Mouse (Mus musculus) spleen, adult 12 weeks (tissue): ENCODE measurements around the gene Ip6k2.

Experiments used
- DNase-seq: peaks from one replicate; pipeline ENCODE4 v3.0.0; 2022; ENCODE audit warnings: low spot score

The Ip6k2 gene

DNA sequence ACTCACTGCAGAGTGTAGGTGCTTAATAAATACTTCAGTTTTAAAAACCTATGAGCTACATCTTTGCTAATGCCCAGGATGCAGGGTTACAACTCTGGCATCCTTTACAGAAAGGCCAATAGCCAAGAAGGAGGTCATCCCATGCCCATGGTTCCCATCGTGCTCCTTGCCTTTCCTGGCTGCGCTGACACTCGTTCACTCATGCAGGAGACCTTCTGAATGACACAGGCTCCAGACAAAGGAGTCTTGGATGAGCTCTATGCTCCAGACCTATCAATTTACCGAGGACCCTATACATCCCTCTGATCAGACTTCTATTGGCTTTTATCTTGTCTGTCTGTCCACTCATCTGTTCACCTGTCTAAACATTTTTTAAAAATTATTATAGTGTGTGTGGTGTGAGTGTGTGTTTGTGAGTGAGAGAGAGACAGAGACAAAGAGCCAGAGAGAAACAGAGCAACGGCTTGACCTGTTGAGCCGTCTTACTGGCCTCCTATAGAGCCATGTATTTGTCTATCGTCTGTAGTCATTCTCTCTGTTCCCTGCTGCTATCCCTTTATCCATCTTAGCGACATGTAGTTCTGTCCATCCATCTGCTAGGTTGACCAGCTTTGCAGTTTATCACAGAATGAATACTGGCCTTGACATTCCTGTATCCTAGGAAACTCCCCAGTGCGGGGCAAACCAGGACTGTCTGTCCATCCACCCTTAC is 604 bp upstream of the Ip6k2 start:
- no peak for DNase-seq

DNA sequence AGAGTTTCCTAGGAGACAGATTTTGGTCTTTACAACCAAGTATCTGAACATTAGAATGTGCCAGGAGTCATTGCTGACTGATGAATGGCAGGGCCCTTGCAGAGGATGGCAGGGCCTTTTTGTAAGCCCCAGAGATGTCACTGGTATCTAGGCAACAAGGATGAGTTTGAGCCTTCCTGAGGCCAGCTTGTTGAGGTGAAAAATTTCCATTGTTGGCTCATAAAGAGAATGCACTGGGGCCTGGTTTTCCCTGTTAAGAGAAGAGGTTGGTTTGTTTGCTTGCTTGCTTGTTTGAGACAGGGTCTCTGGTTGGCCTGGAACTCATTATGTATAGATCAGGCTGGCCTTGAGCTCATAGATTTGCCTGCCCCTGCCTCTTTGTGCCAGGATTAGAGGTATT is 1.8 kb downstream of the Ip6k2 start:
- no peak for DNase-seq

DNA sequence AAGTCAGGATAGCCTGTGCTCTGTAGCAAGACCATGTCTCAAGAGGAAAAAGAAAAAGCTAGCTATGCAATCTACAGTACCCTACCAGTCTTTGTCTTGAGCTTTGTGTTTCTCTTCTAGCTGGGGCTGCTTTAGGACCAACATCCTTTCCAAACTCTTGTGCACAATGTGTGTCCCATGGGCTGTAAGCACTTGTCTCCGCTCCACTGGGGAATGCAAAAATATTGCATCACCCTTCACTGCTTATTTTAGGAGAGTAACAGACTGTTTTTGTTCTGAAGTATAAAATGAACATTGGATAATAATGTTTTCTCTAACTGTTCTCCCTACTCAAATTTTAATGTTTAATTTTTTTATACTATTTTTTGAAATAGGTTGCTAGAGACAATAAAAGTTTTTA is 2.9 kb downstream of the Ip6k2 start:
- DNase-seq = no peak

DNA sequence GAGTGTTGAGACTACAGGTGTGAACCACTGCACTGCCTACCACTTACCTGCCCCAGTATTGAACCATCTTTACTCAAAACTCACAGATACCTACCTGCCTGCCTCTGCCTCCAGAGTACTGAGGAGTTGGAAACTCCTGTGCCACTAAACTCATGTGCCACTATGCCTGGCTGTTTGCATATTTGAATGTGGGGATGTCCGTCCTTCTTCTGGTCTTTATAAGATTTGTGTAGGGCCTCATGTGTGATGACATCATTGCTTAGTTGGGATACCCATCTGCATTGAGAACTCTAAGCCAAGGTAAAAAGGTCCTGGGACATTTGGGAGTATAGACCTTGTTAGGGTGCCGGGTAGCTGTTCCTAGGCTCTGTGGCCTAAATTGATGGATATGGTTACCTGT is 3.5 kb downstream of the Ip6k2 start:
- no peak for DNase-seq

DNA sequence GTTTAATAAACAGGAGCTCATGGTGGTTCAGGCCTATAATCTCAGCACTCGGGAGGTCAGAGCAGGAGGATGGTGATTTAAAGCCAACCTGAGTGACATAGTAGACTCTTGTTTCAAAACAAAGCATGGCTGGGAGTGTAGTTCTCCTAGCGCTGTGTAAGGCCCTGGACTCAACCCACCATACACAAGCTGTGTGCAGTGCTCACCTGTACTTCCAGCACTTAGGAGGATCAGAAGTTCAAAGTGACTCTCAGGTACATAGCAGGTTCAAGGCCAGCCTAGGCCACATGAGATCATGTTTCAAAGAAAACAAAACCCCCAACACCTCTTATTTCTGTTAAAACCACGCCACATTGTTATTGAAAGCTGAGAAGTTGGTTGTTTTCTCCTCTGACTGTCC is 5.1 kb downstream of the Ip6k2 start:
- no peak for DNase-seq

DNA sequence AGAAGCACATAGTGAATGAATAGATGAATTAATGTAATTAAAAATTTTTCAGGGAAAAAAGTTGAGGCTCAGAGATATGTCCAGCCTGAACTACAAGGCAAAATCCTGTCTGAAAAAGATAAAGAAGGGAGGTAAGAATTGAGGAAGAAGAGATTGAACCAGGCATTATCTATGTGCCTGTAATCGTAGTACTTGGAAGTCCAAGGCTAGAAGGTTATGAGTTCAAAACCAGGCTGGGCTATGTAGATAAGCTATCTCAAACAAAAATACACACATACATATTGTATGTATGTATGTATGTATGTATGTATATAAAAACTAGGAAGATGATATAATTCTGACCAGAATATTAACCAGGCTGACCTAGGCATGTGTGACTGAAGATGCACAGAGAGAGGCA is 8.7 kb downstream of the Ip6k2 start:
- no peak for DNase-seq

DNA sequence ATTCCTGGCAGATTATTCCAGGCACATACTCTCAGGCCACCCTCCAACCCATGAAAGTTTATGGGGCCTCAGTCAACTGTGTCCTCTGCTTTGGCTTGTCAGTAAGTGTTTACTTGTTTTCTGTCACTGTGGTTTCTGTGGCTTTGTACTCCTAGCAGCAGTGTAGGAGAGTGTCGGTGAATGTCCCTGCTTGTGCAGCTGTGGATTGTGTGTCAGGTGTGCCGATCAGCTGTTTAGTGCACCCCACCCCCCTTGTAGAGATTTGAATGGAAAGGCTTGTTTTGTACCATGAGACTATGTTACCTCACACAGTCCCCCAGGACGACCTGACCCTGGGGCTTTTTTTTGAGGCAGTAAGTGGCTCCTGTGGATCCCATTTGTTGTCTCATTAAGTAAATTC is 9.1 kb downstream of the Ip6k2 start:
- DNase-seq = no peak

DNA sequence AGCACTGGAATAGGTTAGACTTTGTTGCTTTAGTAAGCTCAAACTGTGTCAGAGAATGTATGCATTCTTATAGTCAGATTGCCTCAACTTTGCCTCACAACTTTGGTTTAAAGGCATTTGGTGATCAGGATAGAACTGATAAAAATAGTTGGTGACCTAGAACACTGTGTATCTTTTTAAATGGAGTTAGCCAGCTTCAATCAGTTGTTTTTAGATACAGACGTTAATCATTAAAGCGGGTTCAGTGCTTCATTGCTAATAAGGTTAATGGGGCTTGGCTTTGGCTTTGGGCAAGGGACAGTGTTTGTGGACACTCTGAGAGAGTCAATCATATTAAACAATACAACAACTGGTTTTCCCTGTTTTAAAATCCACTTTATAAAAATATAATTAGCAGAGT is 11.7 kb downstream of the Ip6k2 start:
- DNase-seq = no peak

DNA sequence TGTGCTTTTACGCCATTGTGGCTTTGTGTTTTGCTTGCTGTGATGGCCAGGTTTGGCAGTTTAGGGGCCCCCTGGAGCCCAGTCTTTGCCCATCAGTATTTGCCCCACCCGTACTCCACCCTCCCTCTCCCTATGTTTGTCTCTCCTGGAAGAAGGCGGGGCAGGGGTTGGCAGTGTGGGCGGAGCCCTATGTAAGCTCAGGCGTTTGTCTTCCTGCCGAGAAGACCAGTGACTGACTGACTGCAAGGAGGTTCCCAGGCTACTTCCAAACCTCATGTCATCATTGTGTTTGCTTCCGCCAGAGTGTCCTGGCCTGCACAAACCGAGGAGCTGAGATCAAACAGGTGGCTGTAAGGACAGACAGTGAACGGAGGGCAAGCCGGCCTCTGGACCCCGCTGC is 12.2 kb downstream of the Ip6k2 start:
- peak; percentile 34 for DNase-seq

DNA sequence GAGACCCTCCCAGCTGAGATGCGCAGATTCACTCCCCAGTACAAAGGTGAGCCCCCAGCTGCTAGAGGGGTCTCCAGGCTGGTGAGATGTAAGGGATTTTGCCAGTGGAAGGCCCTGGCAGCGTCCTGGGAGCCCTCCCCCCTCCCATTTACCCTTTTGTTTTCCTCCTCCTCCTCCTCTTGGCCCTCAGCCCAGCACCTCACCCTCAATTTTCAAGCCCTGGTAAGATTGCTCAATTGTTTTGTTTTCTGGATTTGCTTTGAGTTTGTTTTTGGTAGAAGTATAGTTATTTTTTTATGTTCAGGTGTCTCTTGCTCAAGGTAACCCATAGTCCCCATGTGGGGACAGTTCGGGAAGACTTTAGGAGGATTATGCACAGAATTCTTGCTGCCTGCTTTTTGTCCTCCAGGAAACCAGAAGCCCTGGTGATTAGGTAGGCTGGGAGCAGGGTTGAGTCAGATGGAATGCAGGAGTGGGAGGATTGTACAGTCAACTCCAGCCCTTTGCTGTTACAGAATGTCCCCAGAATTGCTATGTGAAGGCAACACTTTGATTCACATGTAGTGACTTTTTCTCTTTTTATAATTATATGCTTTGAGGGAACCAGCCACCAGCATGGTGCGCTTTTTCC is 12.9 kb downstream of the Ip6k2 start:
- no peak for DNase-seq

DNA sequence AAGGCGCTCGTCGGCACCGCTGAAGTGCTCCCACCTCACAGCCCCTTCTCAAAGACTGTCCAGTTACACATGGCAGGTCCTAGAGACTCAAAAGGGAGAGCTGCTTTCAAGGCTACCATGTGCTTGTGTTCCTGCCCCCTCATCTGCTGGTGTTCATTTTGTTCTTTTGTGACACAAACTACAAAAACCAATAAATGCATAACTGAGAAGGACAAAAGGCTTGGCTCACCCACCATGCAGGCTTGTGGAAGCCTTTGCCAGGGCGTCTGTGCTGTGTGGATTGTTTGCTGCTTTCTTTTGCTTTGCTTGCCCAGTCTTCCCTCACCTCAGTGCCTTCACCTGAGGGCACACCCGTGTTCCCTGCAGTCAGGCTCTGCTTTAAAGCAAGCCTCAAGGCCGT is 13.9 kb downstream of the Ip6k2 start:
- DNase-seq = no peak

DNA sequence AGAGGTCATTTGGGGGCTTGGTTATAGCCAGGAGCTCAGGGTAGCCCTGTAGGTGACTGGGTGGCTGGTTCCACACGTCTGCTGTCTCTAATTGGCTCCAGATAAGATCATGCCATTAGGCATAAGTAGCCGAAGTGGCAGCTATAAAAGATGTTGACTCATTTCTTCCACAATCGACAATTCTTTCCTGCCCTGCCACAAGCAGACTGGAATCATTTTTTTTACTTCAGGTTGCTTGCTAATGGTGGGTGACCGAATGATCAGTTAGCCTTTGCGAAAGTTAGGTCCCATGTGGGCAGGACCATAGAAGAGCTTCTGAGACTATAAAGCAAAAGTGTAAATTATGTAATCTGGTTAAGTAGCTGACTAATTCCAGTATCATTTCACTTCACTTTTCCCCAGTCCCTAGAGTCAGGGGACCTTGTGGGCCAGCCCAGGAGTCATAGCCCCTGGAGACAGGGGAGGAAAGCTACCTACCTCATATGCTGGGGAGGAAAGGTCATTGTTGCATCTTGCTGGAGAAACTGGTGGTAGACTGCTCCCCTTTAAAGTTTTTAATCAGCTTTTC is 15.0 kb downstream of the Ip6k2 start:
- no peak for DNase-seq

DNA sequence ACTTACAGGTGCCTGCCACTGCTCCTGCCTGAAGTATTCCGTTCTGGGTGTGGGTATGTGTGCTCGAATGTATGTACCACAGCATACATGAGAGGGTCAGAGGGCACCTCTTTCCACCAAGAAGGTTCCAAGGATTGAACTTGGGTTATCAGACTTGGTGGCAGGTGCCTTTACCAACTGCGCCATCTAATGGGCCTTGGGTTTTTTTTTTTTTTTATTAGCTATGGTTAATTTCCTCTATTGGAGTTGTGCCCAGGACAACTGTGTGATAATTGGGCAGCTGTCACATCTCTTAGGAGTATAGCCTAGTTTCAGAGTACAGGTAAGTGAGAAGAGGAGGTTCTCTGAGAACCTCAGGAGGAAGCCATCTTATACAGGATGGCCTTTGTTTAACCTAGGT is 16.0 kb downstream of the Ip6k2 start:
- no peak for DNase-seq

DNA sequence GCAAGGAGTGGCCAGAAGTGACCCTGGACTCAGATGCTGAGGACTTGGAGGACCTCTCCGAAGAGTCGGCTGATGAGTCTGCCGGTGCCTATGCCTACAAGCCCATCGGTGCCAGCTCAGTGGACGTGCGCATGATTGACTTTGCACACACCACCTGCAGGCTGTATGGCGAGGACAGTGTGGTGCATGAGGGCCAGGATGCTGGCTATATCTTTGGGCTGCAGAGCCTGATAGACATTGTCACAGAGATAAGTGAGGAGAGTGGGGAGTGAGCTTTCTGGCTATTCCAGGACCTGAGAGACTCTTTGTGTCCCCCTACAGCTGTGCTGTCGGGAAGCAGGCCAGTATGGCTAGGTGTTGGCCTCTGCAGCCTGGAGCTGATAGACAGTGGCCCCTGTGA is 22.2 kb downstream of the Ip6k2 start:
- no peak for DNase-seq

DNA sequence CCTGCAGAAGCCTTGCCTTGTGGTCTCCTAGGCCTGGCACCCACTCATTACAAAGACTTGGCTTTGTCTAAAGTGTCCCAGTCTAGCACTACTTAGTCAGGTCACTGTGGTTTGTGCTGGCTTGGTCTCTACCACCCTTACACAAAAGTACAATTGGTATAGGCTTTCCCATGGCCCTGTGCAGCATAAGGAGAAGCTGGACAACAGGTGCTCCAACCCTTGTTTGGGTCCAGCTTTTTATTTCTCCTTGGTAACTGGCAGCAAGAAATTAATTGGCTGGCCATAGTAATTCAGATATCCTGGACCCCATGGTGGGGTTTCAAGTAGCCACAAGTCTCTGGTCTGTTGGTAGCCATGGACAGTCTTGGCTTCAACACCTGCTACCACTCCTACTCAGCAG is 22.8 kb downstream of the Ip6k2 start:
- no peak for DNase-seq

DNA sequence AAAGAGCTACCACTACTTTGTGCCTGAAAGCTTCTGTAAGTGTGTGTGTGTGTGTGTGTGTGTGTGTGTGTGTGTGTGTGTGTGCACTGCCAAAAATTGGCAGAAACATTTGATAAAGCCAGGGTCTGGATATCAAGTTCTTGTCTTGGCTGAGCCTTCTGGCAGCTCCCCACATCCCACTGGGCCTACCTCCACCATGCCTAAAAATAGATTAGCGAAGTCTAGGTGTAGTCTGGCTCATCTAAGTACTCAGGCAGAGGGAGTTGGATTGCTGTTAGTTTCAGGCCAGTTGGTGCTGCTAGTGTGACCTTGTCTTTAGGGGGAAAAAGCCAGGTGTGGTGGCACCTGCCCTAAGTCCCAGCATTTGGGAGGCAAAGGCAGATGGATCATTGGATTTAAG is 23.2 kb downstream of the Ip6k2 start:
- no peak for DNase-seq

DNA sequence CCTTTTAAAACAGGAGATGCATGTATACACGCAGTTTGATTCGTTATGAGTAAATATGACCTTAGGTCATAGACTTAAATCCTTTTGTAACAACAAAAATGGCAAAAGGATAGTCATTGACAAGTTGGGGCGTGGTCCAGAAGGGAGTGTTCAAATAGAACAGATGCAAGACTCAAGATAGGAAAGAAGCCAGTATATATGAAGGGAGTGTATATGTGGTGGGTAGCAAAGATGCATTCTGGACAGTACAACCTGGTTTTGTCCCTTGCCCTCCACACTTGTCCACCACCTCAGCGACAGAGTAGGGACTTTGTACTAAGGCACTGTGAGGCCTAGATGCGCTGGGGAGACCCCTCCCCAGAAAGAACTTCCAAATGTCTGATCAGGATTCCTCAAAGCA is 24.1 kb downstream of the Ip6k2 start:
- DNase-seq = no peak

DNA sequence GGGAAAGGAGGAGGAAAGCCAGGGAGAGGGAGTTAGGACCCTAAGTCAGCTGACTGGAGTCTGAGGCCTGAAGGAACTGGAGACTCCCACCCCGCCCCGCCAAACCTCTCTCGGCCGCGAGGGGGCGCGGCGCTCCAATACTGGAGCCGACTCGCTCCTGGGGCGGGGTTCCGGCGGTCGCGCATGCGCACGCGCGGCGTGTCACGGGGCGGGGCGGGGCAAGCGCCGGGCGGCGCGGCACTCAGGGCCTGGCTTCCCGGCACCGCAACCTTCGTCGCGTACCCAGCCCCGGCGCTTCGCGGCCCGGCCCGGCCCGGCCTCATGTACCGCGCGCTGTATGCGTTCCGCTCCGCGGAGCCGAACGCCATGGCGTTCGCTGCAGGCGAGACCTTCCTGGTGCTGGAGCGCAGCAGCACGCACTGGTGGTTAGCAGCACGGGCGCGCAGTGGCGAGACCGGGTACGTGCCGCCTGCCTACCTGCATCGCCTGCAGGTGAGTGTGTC is 24.6 kb downstream of the Ip6k2 start, which contains the start of gene Nckipsd:
Gene Nckipsd (plus strand): TSS at position 206 of the 503 bp plus-strand sequence.
- DNase-seq = peak; percentile 92

DNA sequence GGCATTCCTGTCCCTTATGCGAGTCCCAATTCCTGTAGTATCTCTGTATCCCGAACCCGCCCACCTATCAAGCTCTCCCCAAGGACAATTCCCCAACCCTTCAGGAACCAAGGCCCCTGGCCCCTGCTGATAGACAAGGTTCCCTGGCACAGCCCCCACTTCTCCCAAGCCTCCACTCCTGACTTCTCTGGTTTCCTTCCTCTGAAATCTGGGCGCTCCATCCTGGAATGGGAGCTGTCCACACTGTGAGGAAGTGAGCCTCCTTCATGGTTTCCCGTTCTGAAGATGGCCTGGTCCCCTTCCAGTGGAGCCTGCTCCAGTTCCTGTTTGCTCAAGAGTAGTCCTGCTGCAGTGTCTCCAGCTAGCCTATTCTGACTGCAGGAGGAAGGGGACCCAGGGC is 25.6 kb downstream of the Ip6k2 start:
- no peak for DNase-seq

DNA sequence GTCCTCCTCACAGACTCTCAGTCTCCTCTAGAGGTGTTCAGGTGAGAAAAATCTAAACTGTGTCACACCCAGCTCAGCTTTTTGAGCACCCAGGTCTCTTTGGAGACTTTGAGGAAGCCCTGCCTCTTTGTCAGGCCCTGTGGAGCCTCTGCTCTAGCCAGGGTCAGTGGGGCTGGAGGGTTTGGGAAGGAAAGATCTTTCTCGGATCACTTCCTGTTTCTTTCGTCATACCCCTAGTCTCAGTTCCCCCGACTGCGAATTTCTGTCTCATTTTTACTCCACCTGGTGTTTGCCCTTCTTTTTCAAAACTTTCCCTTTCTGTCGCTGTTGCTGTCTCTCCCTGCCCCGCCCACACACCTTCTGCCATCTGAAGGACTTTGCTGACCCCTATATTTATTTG is 26.1 kb downstream of the Ip6k2 start:
- DNase-seq = no peak

DNA sequence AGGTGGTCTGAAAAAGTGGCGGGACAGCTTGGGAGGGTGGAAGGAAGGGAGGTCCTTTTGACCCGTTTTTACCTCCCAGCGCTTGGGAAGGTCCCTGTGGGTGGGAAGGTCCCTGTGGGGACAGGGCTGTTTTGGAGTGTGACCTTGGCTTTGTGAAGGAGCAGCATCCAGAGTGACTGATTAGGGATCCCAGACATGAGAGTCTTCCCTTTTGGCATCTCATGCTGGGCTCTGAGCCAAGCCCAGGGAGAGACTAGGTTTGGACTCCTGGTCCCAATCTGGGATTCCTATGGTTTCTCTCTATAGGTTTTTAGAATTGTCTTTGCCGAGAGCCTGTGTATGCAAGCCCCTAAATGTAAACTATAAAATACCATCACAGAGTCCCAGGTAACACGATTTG is 26.9 kb downstream of the Ip6k2 start:
- no peak for DNase-seq

DNA sequence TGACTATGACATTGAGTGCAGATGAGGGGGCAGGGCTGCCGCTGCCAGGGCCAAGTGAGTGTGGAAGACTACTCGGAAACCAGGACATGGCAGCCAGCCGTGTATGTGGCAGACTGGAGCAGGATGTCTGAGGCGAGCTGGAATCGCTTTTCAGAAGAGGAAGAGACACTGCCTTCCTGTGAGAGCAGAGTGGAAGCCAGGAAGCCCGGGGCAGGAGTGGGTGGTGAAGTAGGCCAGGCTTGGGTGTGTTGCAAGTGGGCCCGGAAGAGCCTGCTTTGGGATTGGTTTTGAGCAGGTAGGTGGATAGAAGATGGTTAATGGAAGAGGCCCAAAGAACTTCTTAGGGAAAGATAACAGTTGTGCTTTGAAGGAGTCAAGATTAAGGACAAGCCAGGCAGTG is 32.0 kb downstream of the Ip6k2 start:
- DNase-seq = no peak

DNA sequence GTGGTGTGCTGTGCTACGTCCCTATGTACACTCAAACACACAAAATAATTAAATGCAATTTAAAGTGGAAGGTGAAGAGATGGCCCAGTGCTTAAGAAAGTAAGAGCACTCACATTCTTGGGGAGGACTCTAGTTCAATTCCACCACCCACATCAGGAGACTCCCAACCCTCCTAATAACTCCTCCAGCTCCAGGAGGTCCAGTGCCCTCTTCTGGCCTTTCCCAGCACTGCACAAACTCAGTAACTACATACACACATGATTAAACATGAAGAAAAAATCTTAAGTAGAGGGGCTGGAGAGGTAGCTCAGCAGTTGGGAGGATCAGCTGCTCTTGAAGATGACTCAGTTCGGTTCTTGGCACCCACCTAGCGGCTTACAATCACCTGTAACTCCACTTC is 35.9 kb downstream of the Ip6k2 start:
- DNase-seq = no peak

DNA sequence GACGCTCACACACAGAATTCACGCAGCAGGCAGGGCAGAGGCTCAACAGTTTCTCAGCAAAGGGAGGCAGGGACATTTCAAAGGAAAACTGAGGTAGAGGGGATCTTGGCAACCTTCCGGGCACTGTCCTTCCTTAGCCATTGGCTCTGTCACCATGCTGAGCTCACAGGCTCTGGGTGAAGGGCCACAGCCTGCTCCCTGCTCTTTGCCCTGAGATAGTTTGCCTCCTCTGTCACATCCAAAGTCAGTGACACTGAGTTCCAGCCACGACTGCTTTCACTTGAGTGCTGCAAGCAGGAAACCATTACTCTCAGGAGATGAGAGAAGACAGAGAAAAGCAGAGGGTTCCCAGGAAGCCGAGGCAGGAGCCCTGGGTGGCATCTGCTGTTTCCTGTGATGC is 36.5 kb downstream of the Ip6k2 start:
- no peak for DNase-seq
